Mouse (Mus musculus): ENCODE data around the gene Cntnap2. TPM values are rescaled to one million over a fixed set of nuclear protein-coding genes. Genes with fewer than 3 reads are reported as not detected.
A peak's percentile ranks its signal among the peaks of the same experiment; 100 is the strongest.

Cntnap2 gene
- total and polyA plus RNA-seq, 2 experiments from 2014 or later: 39.8 to 76.6 TPM

DNA sequence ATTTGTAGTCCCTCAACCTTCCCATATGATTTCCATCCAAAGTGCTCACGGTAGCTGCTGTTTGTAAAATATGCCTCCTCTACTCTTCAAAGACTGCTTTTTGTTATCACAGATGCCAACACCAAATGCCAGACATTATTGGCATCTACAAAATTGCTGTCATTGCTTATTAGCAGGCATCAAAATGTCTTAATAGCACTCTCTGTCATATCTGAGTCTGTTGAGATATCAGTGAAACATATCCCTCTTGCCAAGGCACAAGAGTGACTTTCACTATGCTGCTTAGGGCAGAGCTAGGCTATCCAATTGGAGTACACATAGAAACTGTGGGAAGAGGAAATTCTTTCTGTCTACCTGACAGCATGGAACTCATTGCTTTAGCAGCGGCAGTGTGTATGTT is 1301.9 kb downstream of the Cntnap2 start:
- DNase-seq (ENCODE audit: low spot score) (peak; percentile 2), ATAC-seq (no peak)
- Histone ChIP-seq H3K4me2 (ENCODE audit: low read depth, low read length) (no peak overlapping the region), H3K9ac (replicated peaks; ENCODE audit: low read length) (no peak overlapping the region), H3K4me3 (ENCODE audit: low read length) (no peak overlapping the region), H3K9me3 (ENCODE audit: low read length) (no peaks in the 10 kb centered on the region), H3K36me3 (ENCODE audit: insufficient read depth, low read length) (no peaks in the 10 kb centered on the region), H3K27me3 (ENCODE audit: insufficient read depth, low read length) (no peaks in the 10 kb centered on the region), H3K4me1 (ENCODE audit: insufficient read depth, low read length) (no peaks in the 10 kb centered on the region), H3K27ac (no peak overlapping the region)
- no peak for TF ChIP-seq CTCF (IDR thresholded peaks at IDR 0.05; ENCODE audit: low read depth)
- WGBS: 77% methylated on average over 2 of the region's 2 CpGs

DNA sequence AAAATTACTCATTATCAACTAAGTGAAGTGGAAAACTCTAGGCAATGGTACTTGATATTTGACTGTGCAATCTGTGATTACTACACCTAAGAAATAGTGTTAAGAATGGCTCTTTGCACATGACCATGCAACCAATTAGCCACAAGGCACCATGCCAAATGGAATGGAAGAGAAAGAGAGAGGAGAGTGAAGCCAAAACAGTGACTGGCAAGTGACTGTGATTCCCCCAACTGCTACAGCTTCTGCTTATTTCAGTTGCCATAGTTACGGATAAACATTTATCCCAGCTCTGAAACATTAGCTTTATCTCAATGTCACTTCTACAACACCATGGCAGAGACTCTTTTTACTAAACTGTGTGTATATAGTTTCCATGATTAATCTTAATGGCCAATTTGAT is 1303.0 kb downstream of the Cntnap2 start:
- Histone ChIP-seq H3K27ac (no peak overlapping the region), H3K9me3 (ENCODE audit: low read length) (no peaks in the 10 kb centered on the region), H3K36me3 (ENCODE audit: insufficient read depth, low read length) (no peaks in the 10 kb centered on the region), H3K4me2 (ENCODE audit: low read depth, low read length) (no peak overlapping the region), H3K9ac (replicated peaks; ENCODE audit: low read length) (no peak overlapping the region), H3K27me3 (ENCODE audit: insufficient read depth, low read length) (no peaks in the 10 kb centered on the region), H3K4me1 (ENCODE audit: insufficient read depth, low read length) (no peaks in the 10 kb centered on the region), H3K4me3 (ENCODE audit: low read length) (no peak overlapping the region)
- ATAC-seq (no peak), DNase-seq (ENCODE audit: low spot score) (peak; percentile 64)
- no peak for TF ChIP-seq CTCF (IDR thresholded peaks at IDR 0.05; ENCODE audit: low read depth)
- WGBS: 97% methylated on average over 1 of the region's 1 CpGs

DNA sequence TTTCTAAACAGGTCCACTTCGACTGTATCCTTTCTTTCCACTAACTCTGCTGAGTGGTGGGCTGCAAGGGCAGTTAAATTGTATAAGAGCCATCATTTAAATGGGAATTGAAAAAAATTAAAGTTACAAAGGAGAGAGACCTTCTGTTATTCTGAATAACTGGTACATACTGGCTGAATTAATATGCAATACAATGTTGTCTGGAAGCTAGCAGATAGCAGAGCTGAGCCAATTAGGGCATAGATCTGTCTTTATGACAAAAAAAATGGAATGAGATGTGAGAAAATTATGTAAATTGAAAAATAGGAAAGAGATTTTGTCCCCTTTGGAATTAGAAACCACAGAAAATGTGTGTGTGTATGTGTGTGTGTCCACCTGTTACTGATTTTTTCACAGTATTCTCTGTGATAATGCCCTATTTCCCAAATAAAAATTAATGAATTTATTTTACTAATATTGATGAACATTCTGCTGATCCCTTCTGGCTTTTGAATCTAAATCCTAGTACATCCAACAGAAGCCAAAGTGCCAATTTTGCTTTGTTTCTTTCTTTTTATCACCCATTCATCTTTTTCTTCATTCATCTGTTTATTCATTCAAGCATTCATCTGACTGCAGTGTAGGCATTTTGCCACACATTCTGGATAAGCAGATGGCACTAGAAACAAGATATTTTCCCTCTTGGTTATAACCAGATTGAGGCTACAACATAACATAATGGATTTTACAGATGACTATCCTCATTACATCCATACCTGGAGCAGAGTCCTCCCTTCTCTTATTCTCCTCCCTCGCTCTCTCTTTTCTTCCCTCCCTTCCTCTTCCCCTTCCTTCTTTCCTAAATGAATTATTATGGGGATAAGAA is 1339.8 kb downstream of the Cntnap2 start:
- Histone ChIP-seq H3K9ac (replicated peaks; ENCODE audit: low read length) (no peak overlapping the region), H3K9me3 (ENCODE audit: low read length) (no peaks in the 10 kb centered on the region)
- ATAC-seq: no peak

DNA sequence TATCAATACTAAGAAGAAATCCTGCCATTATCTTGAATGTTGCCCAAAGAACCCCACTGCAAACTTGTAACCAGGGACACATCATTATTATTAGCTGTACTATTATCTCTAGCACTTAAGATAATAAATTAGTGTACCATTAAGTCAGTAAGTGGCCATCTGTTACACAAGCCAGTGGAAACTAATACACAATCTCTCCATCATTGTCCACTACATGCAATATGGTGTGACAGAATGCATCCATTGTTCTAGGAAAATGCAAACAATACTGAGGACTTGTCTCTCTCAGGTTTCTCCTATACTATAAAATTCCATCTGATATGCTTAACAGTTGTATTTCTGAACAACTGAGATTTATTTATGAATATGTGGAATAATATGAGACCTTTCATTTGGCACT is 1355.0 kb downstream of the Cntnap2 start:
- Histone ChIP-seq H3K4me2 (ENCODE audit: low read depth, low read length) (no peak overlapping the region), H3K9ac (replicated peaks; ENCODE audit: low read length) (no peak overlapping the region), H3K27me3 (ENCODE audit: insufficient read depth, low read length) (no peaks in the 10 kb centered on the region), H3K4me3 (ENCODE audit: low read length) (no peak overlapping the region), H3K4me1 (ENCODE audit: insufficient read depth, low read length) (no peaks in the 10 kb centered on the region), H3K36me3 (ENCODE audit: insufficient read depth, low read length) (no peaks in the 10 kb centered on the region), H3K27ac (no peak overlapping the region), H3K9me3 (ENCODE audit: low read length) (no peaks in the 10 kb centered on the region)
- TF ChIP-seq CTCF (IDR thresholded peaks at IDR 0.05; ENCODE audit: low read depth): no peak
- DNase-seq (ENCODE audit: low spot score) (no peak), ATAC-seq (no peak)

More for the DNA sequence above, 1339.8 kb downstream of the Cntnap2 start:
- DNase-seq (ENCODE audit: low spot score): peak; percentile 59
- Histone ChIP-seq H3K4me3 (ENCODE audit: low read length) (no peak overlapping the region), H3K27me3 (ENCODE audit: insufficient read depth, low read length) (no peaks in the 10 kb centered on the region), H3K27ac (no peak overlapping the region), H3K4me2 (ENCODE audit: low read depth, low read length) (no peak overlapping the region), H3K36me3 (ENCODE audit: insufficient read depth, low read length) (no peaks in the 10 kb centered on the region), H3K4me1 (ENCODE audit: insufficient read depth, low read length) (no peaks in the 10 kb centered on the region)
- TF ChIP-seq CTCF (IDR thresholded peaks at IDR 0.05; ENCODE audit: low read depth): no peak
- 70% methylated on average over 2 of the region's 2 CpGs for WGBS

DNA sequence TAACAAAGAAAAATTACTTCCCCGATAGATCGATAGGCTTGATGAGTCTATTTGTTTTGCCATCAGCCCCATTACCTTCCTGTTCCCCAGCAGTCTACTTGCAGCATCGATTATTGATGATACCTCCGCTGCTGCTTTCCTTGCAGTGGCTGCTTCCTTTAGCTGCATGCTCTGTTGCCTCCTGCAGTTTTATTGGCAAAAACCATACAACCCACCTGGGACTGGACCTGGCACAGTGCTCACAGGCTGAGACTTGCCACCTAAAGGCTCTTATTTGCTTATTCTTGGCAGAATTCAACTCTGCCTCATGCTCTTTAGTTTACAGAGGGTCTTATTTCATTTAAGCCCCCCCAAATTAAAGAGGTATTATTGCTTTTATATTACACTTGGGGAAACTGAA is 1355.4 kb downstream of the Cntnap2 start:
- ATAC-seq (no peak), DNase-seq (ENCODE audit: low spot score) (peak; percentile 30)
- H3K4me3 ChIP-seq (ENCODE audit: low read length): no peak overlapping the region
- H3K4me2 ChIP-seq (ENCODE audit: low read depth, low read length): no peak overlapping the region
- no peak overlapping the region for H3K9ac ChIP-seq (replicated peaks; ENCODE audit: low read length)
- no peaks in the 10 kb centered on the region for H3K9me3 ChIP-seq (ENCODE audit: low read length)
- 74% methylated on average over 4 of the region's 4 CpGs for WGBS
- H3K27ac ChIP-seq: no peak overlapping the region
- H3K27me3 ChIP-seq (ENCODE audit: insufficient read depth, low read length): no peaks in the 10 kb centered on the region
- no peaks in the 10 kb centered on the region for H3K4me1 ChIP-seq (ENCODE audit: insufficient read depth, low read length)
- TF ChIP-seq CTCF (IDR thresholded peaks at IDR 0.05; ENCODE audit: low read depth): no peak
- no peaks in the 10 kb centered on the region for H3K36me3 ChIP-seq (ENCODE audit: insufficient read depth, low read length)

DNA sequence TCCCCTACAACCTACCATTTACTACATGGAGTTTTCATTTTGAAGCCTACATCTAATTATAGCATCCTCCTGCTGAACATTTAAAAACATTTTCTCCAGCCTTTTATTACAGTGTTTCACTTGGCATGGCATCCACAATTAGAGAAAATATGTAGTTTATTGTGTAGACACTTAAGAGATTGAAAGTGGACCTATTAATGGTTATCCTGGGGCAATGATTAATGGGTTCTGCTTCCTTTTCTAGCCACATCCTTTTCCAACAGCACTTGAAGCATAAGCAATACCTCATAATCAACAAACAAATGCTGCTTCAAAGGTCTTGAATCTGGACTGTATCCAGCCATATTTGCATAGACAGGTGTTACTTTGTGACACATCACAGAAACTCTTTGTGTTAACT is 1360.7 kb downstream of the Cntnap2 start:
- no peak overlapping the region for H3K9ac ChIP-seq (replicated peaks; ENCODE audit: low read length)
- no peaks in the 10 kb centered on the region for H3K9me3 ChIP-seq (ENCODE audit: low read length)
- no peak overlapping the region for H3K4me2 ChIP-seq (ENCODE audit: low read depth, low read length)
- ATAC-seq (no peak), DNase-seq (ENCODE audit: low spot score) (no peak)
- no peak overlapping the region for H3K4me3 ChIP-seq (ENCODE audit: low read length)
- no peaks in the 10 kb centered on the region for H3K4me1 ChIP-seq (ENCODE audit: insufficient read depth, low read length)
- no peaks in the 10 kb centered on the region for H3K36me3 ChIP-seq (ENCODE audit: insufficient read depth, low read length)
- H3K27me3 ChIP-seq (ENCODE audit: insufficient read depth, low read length): no peaks in the 10 kb centered on the region
- H3K27ac ChIP-seq: no peak overlapping the region
- TF ChIP-seq CTCF (IDR thresholded peaks at IDR 0.05; ENCODE audit: low read depth): no peak

DNA sequence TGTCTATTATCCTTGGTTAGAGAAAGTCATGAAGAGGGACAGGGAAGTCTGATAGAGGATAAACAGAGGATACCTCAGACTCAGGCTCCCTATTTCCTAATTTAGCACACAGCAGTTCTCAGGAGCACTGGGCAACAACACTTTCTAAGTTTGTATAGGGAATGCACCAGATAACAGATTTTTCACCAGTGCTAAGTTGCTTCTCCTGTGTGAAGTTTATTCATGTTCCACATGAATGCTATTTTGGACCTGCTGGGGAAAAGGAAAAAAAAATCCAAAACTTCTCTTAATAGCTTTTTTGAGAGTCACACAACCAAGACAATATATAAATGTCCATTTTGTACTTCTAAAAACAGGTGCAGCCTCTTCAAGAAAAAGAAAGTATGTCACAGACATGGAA is 1361.2 kb downstream of the Cntnap2 start:
- no peak for ATAC-seq
- Histone ChIP-seq H3K4me2 (ENCODE audit: low read depth, low read length) (no peak overlapping the region), H3K4me1 (ENCODE audit: insufficient read depth, low read length) (no peaks in the 10 kb centered on the region), H3K27ac (no peak overlapping the region), H3K27me3 (ENCODE audit: insufficient read depth, low read length) (no peaks in the 10 kb centered on the region), H3K9ac (replicated peaks; ENCODE audit: low read length) (no peak overlapping the region), H3K9me3 (ENCODE audit: low read length) (no peaks in the 10 kb centered on the region), H3K4me3 (ENCODE audit: low read length) (no peak overlapping the region), H3K36me3 (ENCODE audit: insufficient read depth, low read length) (no peaks in the 10 kb centered on the region)
- DNase-seq (ENCODE audit: low spot score): no peak
- no peak for TF ChIP-seq CTCF (IDR thresholded peaks at IDR 0.05; ENCODE audit: low read depth)
